Mouse (Mus musculus) gastrocnemius, postnatal 25 days (tissue): ENCODE results near the gene H2-DMb1. TPM values are rescaled to one million over a fixed set of nuclear protein-coding genes. Genes with fewer than 3 reads are reported as not detected.
A peak's percentile ranks its signal among the peaks of the same experiment; 100 is the strongest.

ENCODE experiments used
- DNase-seq: peaks from one replicate; pipeline ENCODE4 v3.0.0; 2022
- long read RNA-seq, 2 experiments: library from polyadenylated mRNA; stranded (forward); transcript quantifications; one replicate each; pipeline ENCODE4 v2.0.0; 2021
- total RNA-seq, 2 experiments: library from RNA; stranded (reverse); gene quantifications; 1 replicate in 1 of 2; 2 replicates in 1 of 2; pipeline ENCODE4 v1.2.3; 2021

The H2-DMb1 gene
- 1 to 10 TPM in 1 of 2 experiments, under 1 TPM in 1; 0.43 to 1.2 TPM for total RNA-seq
- long read RNA-seq, experiment 1, partial matches to known transcripts: 0 of 1 reads
- long read RNA-seq, experiment 1, other reads (novel, unspliced or antisense): 0 of 1 reads
- long read RNA-seq, experiment 2, partial matches to known transcripts: 0 of 1 reads
- long read RNA-seq, experiment 2, other reads (novel, unspliced or antisense): 1 of 1 reads

GRCm38 (mm10) chr17:34152923-34153322 is at the start of gene H2-DMb1:
Gene H2-DMb1 (plus strand): TSS chr17:34153072.
- no peak for DNase-seq

GRCm38 (mm10) chr17:34104804-34105203 is 48.1 kb upstream of the H2-DMb1 start:
- DNase-seq: no peak

GRCm38 (mm10) chr17:34106555-34106954 is 46.3 kb upstream of the H2-DMb1 start:
- no peak for DNase-seq

GRCm38 (mm10) chr17:34107109-34107867 is 45.6 kb upstream of the H2-DMb1 start:
- no peak for DNase-seq

- no peak for DNase-seq
Observed at GRCm38 (mm10) chr17:34108460-34108859, 44.4 kb upstream of the H2-DMb1 start.

GRCm38 (mm10) chr17:34109038-34109805 is 43.6 kb upstream of the H2-DMb1 start:
- DNase-seq: no peak

GRCm38 (mm10) chr17:34109806-34110195 is 43.1 kb upstream of the H2-DMb1 start:
- no peak for DNase-seq

GRCm38 (mm10) chr17:34110309-34110708 is 42.6 kb upstream of the H2-DMb1 start:
- DNase-seq: no peak

GRCm38 (mm10) chr17:34114114-34114513 is 38.8 kb upstream of the H2-DMb1 start:
- no peak for DNase-seq

GRCm38 (mm10) chr17:34116736-34117370 is 36.0 kb upstream of the H2-DMb1 start:
- no peak for DNase-seq

GRCm38 (mm10) chr17:34117421-34118112 is 35.3 kb upstream of the H2-DMb1 start:
- no peak for DNase-seq

GRCm38 (mm10) chr17:34118113-34118872 is 34.6 kb upstream of the H2-DMb1 start:
- peak; percentile 48 for DNase-seq

GRCm38 (mm10) chr17:34118873-34119248 is 34.0 kb upstream of the H2-DMb1 start:
- DNase-seq: no peak

GRCm38 (mm10) chr17:34119249-34120179 is 33.4 kb upstream of the H2-DMb1 start, which contains the start of gene H2-DMa:
Gene H2-DMa (plus strand): TSS chr17:34119541.
- peak; percentile 99 for DNase-seq

GRCm38 (mm10) chr17:34120180-34120723 is 32.6 kb upstream of the H2-DMb1 start:
- DNase-seq: peak; percentile 96

- peak; percentile 93 for DNase-seq
Observed at GRCm38 (mm10) chr17:34120814-34121171, 32.1 kb upstream of the H2-DMb1 start.

GRCm38 (mm10) chr17:34121172-34121878 is 31.5 kb upstream of the H2-DMb1 start:
- peak; percentile 94 for DNase-seq

GRCm38 (mm10) chr17:34121879-34122187 is 31.0 kb upstream of the H2-DMb1 start:
- DNase-seq: no peak
